Mouse (Mus musculus) effector memory CD4-positive, alpha-beta T cell, adult 7 months (primary cell): ENCODE measurements around the gene Tctex1d1. TPM values are rescaled to one million over a fixed set of nuclear protein-coding genes. Genes with fewer than 3 reads are reported as not detected.

Experiments
- polyA plus RNA-seq: library from polyadenylated mRNA; unstranded; fragments of 100-300 nt; shearing (Covaris generic); gene quantifications from one replicate; pipeline ENCODE4 v1.2.1, GENCODE M21; 2017

Tctex1d1 gene
- not detected for polyA plus RNA-seq

DNA sequence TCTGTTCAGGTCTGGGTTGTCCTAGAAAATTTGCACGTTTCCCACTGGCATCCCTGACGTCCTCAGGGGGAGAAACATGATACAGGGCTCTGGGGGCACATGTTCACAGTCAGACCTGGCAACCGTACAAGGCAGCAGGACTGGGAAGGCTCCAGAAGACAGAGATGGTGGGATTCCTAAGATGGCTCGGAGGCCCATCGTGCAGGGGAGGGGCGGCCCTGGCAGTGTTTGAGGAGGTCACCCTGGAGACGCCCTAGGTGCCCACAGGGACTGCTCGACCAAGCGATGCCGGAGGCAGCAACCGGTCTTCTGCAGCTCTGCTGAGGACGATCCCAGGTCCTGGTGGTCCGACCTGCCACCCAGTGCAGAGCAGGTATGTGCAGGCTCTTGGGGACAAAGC, at the start of gene Tctex1d1:
TSS of gene Tctex1d1 (plus strand) at position 167 of the 400 bp plus-strand sequence.

DNA sequence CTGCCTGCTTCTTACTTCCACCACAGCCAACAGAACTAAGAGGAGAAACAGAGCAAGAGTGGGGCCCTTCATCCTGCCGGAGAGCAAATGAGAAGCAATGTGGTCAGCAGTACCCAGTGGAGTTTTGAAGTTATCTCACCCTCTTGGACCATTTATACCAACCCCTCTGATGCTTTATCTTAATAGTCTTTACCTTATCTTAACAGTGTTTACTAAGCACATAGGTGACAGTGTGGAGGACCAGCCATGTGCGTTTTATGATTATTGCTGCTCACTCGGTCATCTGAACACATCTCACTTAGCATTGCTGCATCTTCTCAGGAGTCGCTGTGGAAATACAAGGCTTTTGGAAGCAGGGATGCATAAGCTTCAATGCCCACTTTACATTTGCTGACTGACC, 48.2 kb downstream of the Tctex1d1 start, which contains the start of gene Insl5:
TSS of gene Insl5 (minus strand) at position 222 of the 400 bp plus-strand sequence.

Other genes starting within 250 kb of the Tctex1d1 start
- 3.0 TPM for gene Sgip1, start 237.3 kb upstream of the Tctex1d1 start, polyA plus RNA-seq
- gene Insl5, start 48.2 kb downstream of the Tctex1d1 start, polyA plus RNA-seq: not detected
- gene Mier1, start 135.8 kb downstream of the Tctex1d1 start, polyA plus RNA-seq: 75.3 TPM
- gene Wdr78, start 135.9 kb downstream of the Tctex1d1 start, polyA plus RNA-seq: 0.50 TPM
- gene Slc35d1, start 236.6 kb downstream of the Tctex1d1 start, polyA plus RNA-seq: 37.1 TPM